14 mouse cellular contexts compared by ENCODE assay signal in genomic region chr14:23774542-23774941, GRCm38 (mm10).
"Had no signal": no experiment of that assay in that cellular context is flagged by ENCODE, and none has a peak within 500 bp of the region (broad histone marks: within the 10 kb centered on the region; RNA-seq: fewer than 3 reads in every experiment).

No protein-coding gene starts in this region.

- ATAC-seq: lung, postnatal 0 days; midbrain, embryonic 13.5 days; midbrain, embryonic 16.5 days had no signal

- H3K9ac ChIP-seq: liver, embryonic 13.5 days; lung, embryonic 14.5 days; midbrain, embryonic 13.5 days had no signal

- H3K27ac ChIP-seq: liver, embryonic 13.5 days; midbrain, embryonic 10.5 days; midbrain, embryonic 13.5 days had no signal

- H3K27me3 ChIP-seq: liver, embryonic 13.5 days; megakaryocyte, embryonic 14.5 days; midbrain, embryonic 13.5 days had no signal

- H3K4me2 ChIP-seq: liver, embryonic 13.5 days; lung, embryonic 14.5 days; midbrain, embryonic 13.5 days had no signal

- H3K4me3 ChIP-seq: liver, embryonic 13.5 days; megakaryocyte, embryonic 14.5 days; midbrain, embryonic 10.5 days; midbrain, embryonic 13.5 days; myocyte had no signal

- H3K36me3 ChIP-seq: liver, embryonic 13.5 days; midbrain, embryonic 10.5 days; midbrain, embryonic 13.5 days had no signal

- DNase-seq: kidney, adult 18-20 months; kidney, adult 9 months; kidney, postnatal 25 days; liver, embryonic 13.5 days; lung, embryonic 14.5 days; lung, postnatal 36 days; thymus, adult 18-20 months; thymus, postnatal 36 days had no signal

- H3K9me3 ChIP-seq: liver, embryonic 13.5 days; midbrain, embryonic 10.5 days; midbrain, embryonic 13.5 days had no signal

- H3K4me1 ChIP-seq: liver, embryonic 13.5 days; megakaryocyte, embryonic 14.5 days; midbrain, embryonic 10.5 days; midbrain, embryonic 13.5 days had no signal
